Mouse (Mus musculus) ES-E14 (cell line): ENCODE data around the gene Calm1. TPM values are rescaled to one million over a fixed set of nuclear protein-coding genes. Genes with fewer than 3 reads are reported as not detected.

Source experiments
- DNase-seq: peaks from one replicate; pipeline ENCODE4 v3.0.0-alpha.2; 2013; ENCODE audit warnings: low read depth, low spot score
- H3K27ac ChIP-seq: 2 replicates; pipeline ENCODE4 v1.5.1; 2012; ENCODE audit warnings: low read depth, mild to moderate bottlenecking, low read length, moderate library complexity, mixed read lengths; ENCODE audit not compliant: poor library complexity, insufficient read depth, severe bottlenecking
- H3K36me3 ChIP-seq: 2 replicates; pipeline ENCODE4 v1.6.1; 2012; ENCODE audit warnings: mild to moderate bottlenecking, low read length, moderate library complexity, mixed read lengths; ENCODE audit not compliant: control insufficient read depth, poor library complexity, insufficient read depth, severe bottlenecking
- H3K4me1 ChIP-seq, 2 experiments: fragments of 150-350 bp in 1 of 2; sonication (generic) in 1 of 2; 2 replicates each; pipeline ENCODE4 v1.6.1; 2012; ENCODE audit warnings: low read length in 2 of 2, mild to moderate bottlenecking in 1 of 2, mixed read lengths in 1 of 2; ENCODE audit not compliant: control insufficient read depth in 2 of 2, insufficient read depth in 2 of 2, poor library complexity in 1 of 2
- H3K4me3 ChIP-seq, 2 experiments: fragments of 150-350 bp in 1 of 2; sonication (generic) in 1 of 2; 2 replicates each; pipeline ENCODE4 v1.5.1; 2012; ENCODE audit warnings: low read length in 2 of 2, low read depth in 1 of 2, mild to moderate bottlenecking in 1 of 2, mixed read lengths in 1 of 2; ENCODE audit not compliant: insufficient read depth in 1 of 2, poor library complexity in 1 of 2, severe bottlenecking in 1 of 2
- H3K9ac ChIP-seq: 2 replicates; pipeline ENCODE4 v1.6.1; 2012; ENCODE audit warnings: low read depth, mild to moderate bottlenecking, low read length, mixed read lengths; ENCODE audit not compliant: poor library complexity, insufficient read depth, severe bottlenecking
- H3K9me3 ChIP-seq: fragments of 150-350 bp; sonication (generic); 2 replicates; pipeline ENCODE4 v1.6.1; 2012; ENCODE audit warnings: low read depth, mild to moderate bottlenecking, low read length; ENCODE audit not compliant: control insufficient read depth, insufficient read depth
- CHD2 ChIP-seq: IDR thresholded peaks from 2 replicates; pipeline ENCODE4 v1.6.1; 2014; ENCODE audit warnings: mild to moderate bottlenecking, low read depth, low read length, inconsistent platforms
- HCFC1 ChIP-seq: IDR thresholded peaks from 2 replicates; pipeline ENCODE4 v1.6.1; 2012; ENCODE audit warnings: low read length, inconsistent platforms, borderline replicate concordance; ENCODE audit not compliant: insufficient read depth
- MAFK ChIP-seq: IDR thresholded peaks from 2 replicates; pipeline ENCODE4 v1.6.1; 2014; ENCODE audit warnings: mild to moderate bottlenecking, low read depth, low read length, inconsistent platforms; ENCODE audit not compliant: insufficient read depth
- ZC3H11A ChIP-seq: IDR thresholded peaks from 2 replicates; pipeline ENCODE4 v1.6.1; 2012; ENCODE audit warnings: low read depth, mild to moderate bottlenecking, inconsistent platforms, low read length, borderline replicate concordance
- ZNF384 ChIP-seq: IDR thresholded peaks from 2 replicates; pipeline ENCODE4 v1.6.1; 2012; ENCODE audit warnings: low read depth, low read length, inconsistent platforms
- in situ Hi-C, 2 experiments: fragments of 600-800 bp; cut with MboI; formaldehyde crosslinking; loops; one replicate each; pipeline ENCODE4 v1.15.1; 2025; ENCODE audit warnings: low sequenced_read_pairs in 2 of 2, inconsistent platforms in 1 of 2; ENCODE audit not compliant: unreplicated experiment in 2 of 2
- total RNA-seq: library from RNA; depleted of rRNA; stranded (reverse); fragments of 300-350 nt; gene quantifications from 2 replicates; pipeline ENCODE4 v1.2.3, GENCODE M21; 2012

The Calm1 gene
- total RNA-seq, 1 experiment, result 537 TPM

GRCm38 (mm10) chr12:100239404-100239803 lies 40.2 kb downstream of the Calm1 start:
- in situ Hi-C loops, result no loop called here
- no peaks in the 10 kb centered on the region for H3K36me3 ChIP-seq
- DNase-seq, result no peak
- TF ChIP-seq ZC3H11A (no peak), MAFK (no peak), ZNF384 (no peak), HCFC1 (no peak), CHD2 (no peak)
- no peak overlapping the region for H3K27ac ChIP-seq
- no peak overlapping the region for H3K9ac ChIP-seq
- no peaks in the 10 kb centered on the region for H3K9me3 ChIP-seq
- no peak overlapping the region for H3K4me3 ChIP-seq
- H3K4me1 ChIP-seq, result peaks cover 8 to 19% of the 10 kb centered on the region in 2 experiments; a peak in 3 of 4 replicates

GRCm38 (mm10) chr12:100239807-100240206 lies 40.6 kb downstream of the Calm1 start:
- H3K36me3 ChIP-seq, result no peaks in the 10 kb centered on the region
- H3K4me1 ChIP-seq, result peaks cover 8 to 16% of the 10 kb centered on the region in 2 experiments; a peak in 3 of 4 replicates
- H3K4me3 ChIP-seq, result no peak overlapping the region
- in situ Hi-C loops, result no loop called here
- no peak for TF ChIP-seq ZC3H11A
- TF ChIP-seq MAFK, result no peak
- no peaks in the 10 kb centered on the region for H3K9me3 ChIP-seq
- no peak overlapping the region for H3K27ac ChIP-seq
- no peak overlapping the region for H3K9ac ChIP-seq
- DNase-seq, result no peak

- Histone ChIP-seq H3K27ac (no peak overlapping the region), H3K4me3 (peak overlapping the region; percentile 17 to 31), H3K9ac (no peak overlapping the region; the same call in 1 of the 2 replicates), H3K9me3 (no peaks in the 10 kb centered on the region), H3K4me1 (peaks cover 0 to 2% of the 10 kb centered on the region in 2 experiments; a peak in 2 of 4 replicates), H3K36me3 (no peaks in the 10 kb centered on the region)
- peak; percentile 86 for DNase-seq
- in situ Hi-C loops, result no loop called here
- TF ChIP-seq HCFC1, result no peak
- TF ChIP-seq MAFK, result no peak
- TF ChIP-seq ZNF384, result no peak
- TF ChIP-seq ZC3H11A, result no peak
- TF ChIP-seq CHD2, result no peak
Measured at GRCm38 (mm10) chr12:100241911-100242796, 42.9 kb downstream of the Calm1 start.

- Histone ChIP-seq H3K36me3 (no peaks in the 10 kb centered on the region), H3K9me3 (no peaks in the 10 kb centered on the region), H3K4me3 (no peak overlapping the region), H3K4me1 (peaks cover 0 to 2% of the 10 kb centered on the region in 2 experiments; a peak in 2 of 4 replicates), H3K9ac (no peak overlapping the region), H3K27ac (no peak overlapping the region)
- TF ChIP-seq MAFK, result no peak
- no peak for TF ChIP-seq ZNF384
- TF ChIP-seq CHD2, result no peak
- TF ChIP-seq ZC3H11A, result no peak
- no peak for TF ChIP-seq HCFC1
- no peak for DNase-seq
- in situ Hi-C loops, result no loop called here
Measured at GRCm38 (mm10) chr12:100244580-100244979, 45.3 kb downstream of the Calm1 start.
